Mouse (Mus musculus): ENCODE measurements around the gene Gm10639.
"Not testable (repeated sequence)": the region's sequence is repeated elsewhere in the genome, so short reads cannot be mapped to it uniquely, and the experiment has no call there.

- TF ChIP-seq CTCF, EP300 (IDR thresholded peaks at IDR 0.05; ENCODE audit: low read depth): not testable (repeated sequence)
Observed at GRCm38 (mm10) chr9:78270945-78271344, 18.8 kb upstream of the Gm10639 start.

Data from liver, postnatal 0 days (tissue).